Mouse (Mus musculus): Measurements from ENCODE around the gene Amz2.

DNA sequence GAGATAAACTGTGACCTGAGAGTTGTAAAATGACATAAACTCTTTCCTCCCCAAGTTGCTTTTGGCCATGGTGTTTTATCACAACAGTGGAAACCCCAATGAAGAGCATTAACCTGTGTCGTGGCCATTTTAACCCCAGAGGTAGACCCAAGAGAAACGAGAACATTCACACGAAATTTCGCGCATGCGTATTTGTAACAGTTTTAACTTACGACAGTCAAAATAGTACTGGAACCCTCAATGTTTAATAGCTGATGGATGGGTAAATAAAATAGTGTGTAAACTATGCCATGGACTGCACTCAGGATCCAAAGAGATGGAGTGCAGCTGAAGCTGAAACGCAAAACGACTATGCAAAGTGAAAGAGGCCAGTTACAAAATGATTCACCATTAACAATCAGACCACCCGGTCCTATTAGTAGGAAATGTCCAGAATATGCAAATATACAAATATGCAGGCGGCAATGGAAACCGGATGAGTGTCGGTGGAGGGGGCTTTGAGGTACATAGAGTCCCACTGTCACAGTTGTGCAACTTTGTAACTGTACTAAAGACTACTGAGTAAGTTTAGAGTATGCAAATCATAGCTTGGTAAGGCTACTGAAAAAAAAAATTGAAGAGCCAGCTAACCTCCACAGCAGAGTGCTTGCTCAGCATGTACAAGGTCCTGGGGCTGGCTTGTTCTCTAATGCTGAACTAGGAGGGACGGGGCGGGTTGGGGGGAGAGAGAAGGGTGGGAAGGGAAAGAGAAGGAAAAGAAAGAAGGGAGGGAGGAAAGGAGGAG is 15.4 kb upstream of the Amz2 start:
- TF ChIP-seq CTCF (conservative IDR thresholded peaks at IDR 0.05; ENCODE audit: low read length): no peak
- no peak for TF ChIP-seq NANOG (IDR thresholded peaks at IDR 0.05; ENCODE audit: borderline replicate concordance, low read length)
- no peak for TF ChIP-seq POU5F1 (IDR thresholded peaks at IDR 0.05; ENCODE audit: borderline replicate concordance, low read length)

All from E14TG2a.4 (cell line).